Mouse (Mus musculus): ENCODE measurements around the gene Npdc1. TPM values are rescaled to one million over a fixed set of nuclear protein-coding genes. Genes with fewer than 3 reads are reported as not detected.
A peak's percentile ranks its signal among the peaks of the same experiment; 100 is the strongest.
"Not testable (repeated sequence)": the region's sequence is repeated elsewhere in the genome, so short reads cannot be mapped to it uniquely, and the experiment has no call there.

The Npdc1 gene
- polyA plus RNA-seq, 1 experiment from 2014 or later: 493 TPM

- Histone ChIP-seq H3K4me1 (replicated peaks) (peaks cover 29% of the 10 kb centered on the region), H3K9me3 (no peaks in the 10 kb centered on the region), H3K4me3 (no peak overlapping the region), H3K4me2 (no peak overlapping the region), H3K36me3 (no peaks in the 10 kb centered on the region), H3K9ac (no peak overlapping the region), H3K27me3 (peaks cover 58% of the 10 kb centered on the region), H3K27ac (replicated peaks) (no peak overlapping the region)
- WGBS: 74% methylated on average over 1 of the region's 1 CpGs
- ATAC-seq (ENCODE audit: low FRiP score, low read depth): no peak
Measured at GRCm38 (mm10) chr2:25397010-25397409, 2.1 kb upstream of the Npdc1 start.

- Histone ChIP-seq H3K36me3 (no peaks in the 10 kb centered on the region), H3K27ac (replicated peaks) (no peak overlapping the region), H3K27me3 (peaks cover 58% of the 10 kb centered on the region), H3K9me3 (no peaks in the 10 kb centered on the region), H3K9ac (no peak overlapping the region), H3K4me2 (no peak overlapping the region), H3K4me3 (no peak overlapping the region), H3K4me1 (replicated peaks) (peaks cover 33% of the 10 kb centered on the region)
- 92% methylated on average over 7 of the region's 7 CpGs for WGBS
- ATAC-seq (ENCODE audit: low FRiP score, low read depth): no peak
Measured at GRCm38 (mm10) chr2:25398065-25398464, 1.1 kb upstream of the Npdc1 start.

- no peak for ATAC-seq (ENCODE audit: low FRiP score, low read depth)
- Histone ChIP-seq H3K4me1 (replicated peaks) (peaks cover 42% of the 10 kb centered on the region), H3K36me3 (no peaks in the 10 kb centered on the region), H3K9ac (peak overlapping the region; percentile 33; the same call in 1 of the 2 replicates), H3K27ac (replicated peaks) (no peak overlapping the region), H3K27me3 (peaks cover 47% of the 10 kb centered on the region), H3K9me3 (no peaks in the 10 kb centered on the region), H3K4me2 (peak overlapping the region; percentile 67), H3K4me3 (peak overlapping the region; percentile 33)
- 24% methylated on average over 16 of the region's 16 CpGs for WGBS
Measured at GRCm38 (mm10) chr2:25400291-25400690, 1.1 kb downstream of the Npdc1 start.

GRCm38 (mm10) chr2:25400764-25401163 lies 1.6 kb downstream of the Npdc1 start:
- Histone ChIP-seq H3K4me1 (replicated peaks) (peaks cover 43% of the 10 kb centered on the region), H3K9me3 (no peaks in the 10 kb centered on the region), H3K27me3 (peaks cover 42% of the 10 kb centered on the region), H3K4me3 (peak overlapping the region; percentile 33), H3K27ac (replicated peaks) (no peak overlapping the region), H3K9ac (peak overlapping the region; percentile 33; the same call in 1 of the 2 replicates), H3K4me2 (peak overlapping the region; percentile 67), H3K36me3 (no peaks in the 10 kb centered on the region)
- no peak for ATAC-seq (ENCODE audit: low FRiP score, low read depth)
- WGBS: 3% methylated on average over 17 of the region's 17 CpGs

- WGBS: 0% methylated on average over 13 of the region's 13 CpGs
- Histone ChIP-seq H3K27ac (replicated peaks) (peak overlapping the region; percentile 88), H3K9ac (peak overlapping the region; percentile 100), H3K27me3 (peaks cover 28% of the 10 kb centered on the region), H3K4me3 (peak overlapping the region; percentile 76), H3K9me3 (no peaks in the 10 kb centered on the region), H3K4me1 (replicated peaks) (peaks cover 37% of the 10 kb centered on the region), H3K36me3 (0 out of 2 replicates have a peak, but pooled peaks cover 5% of the 10 kb centered on the region), H3K4me2 (peak overlapping the region; percentile 77)
- ATAC-seq (ENCODE audit: low FRiP score, low read depth): peak; percentile 59
Measured at GRCm38 (mm10) chr2:25402377-25402971, 3.3 kb downstream of the Npdc1 start.

GRCm38 (mm10) chr2:25402972-25403601 lies 3.9 kb downstream of the Npdc1 start:
- no peaks in the 10 kb centered on the region for H3K9me3 ChIP-seq
- H3K27me3 ChIP-seq: peaks cover 21% of the 10 kb centered on the region
- peak overlapping the region; percentile 88 for H3K27ac ChIP-seq (replicated peaks)
- WGBS: under 1% methylated on average over 53 of the region's 54 CpGs
- peak overlapping the region; percentile 100 for H3K9ac ChIP-seq
- 0 out of 2 replicates have a peak, but pooled peaks cover 11% of the 10 kb centered on the region for H3K36me3 ChIP-seq
- H3K4me2 ChIP-seq: peak overlapping the region; percentile 77
- H3K4me1 ChIP-seq (replicated peaks): peaks cover 37% of the 10 kb centered on the region
- ATAC-seq (ENCODE audit: low FRiP score, low read depth): peak; percentile 89
- H3K4me3 ChIP-seq: peak overlapping the region; percentile 76

- Histone ChIP-seq H3K4me2 (peak overlapping the region; percentile 77), H3K36me3 (peaks cover 19% of the 10 kb centered on the region), H3K27me3 (peaks cover 12% of the 10 kb centered on the region), H3K27ac (replicated peaks) (0 out of 2 replicates have a peak overlapping the region, but pooled peaks have one; percentile 5), H3K4me3 (peak overlapping the region; percentile 76), H3K4me1 (replicated peaks) (peaks cover 37% of the 10 kb centered on the region), H3K9ac (peak overlapping the region; percentile 100), H3K9me3 (no peaks in the 10 kb centered on the region)
- ATAC-seq (ENCODE audit: low FRiP score, low read depth): no peak
- 88% methylated on average over 4 of the region's 4 CpGs for WGBS
Measured at GRCm38 (mm10) chr2:25403994-25404393, 4.8 kb downstream of the Npdc1 start.

- no peaks in the 10 kb centered on the region for H3K9me3 ChIP-seq
- WGBS: 93% methylated on average over 10 of the region's 10 CpGs
- H3K27me3 ChIP-seq: no peaks in the 10 kb centered on the region
- no peak overlapping the region for H3K27ac ChIP-seq (replicated peaks)
- no peak overlapping the region for H3K4me3 ChIP-seq
- H3K4me1 ChIP-seq (replicated peaks): peaks cover 22% of the 10 kb centered on the region
- H3K4me2 ChIP-seq: no peak overlapping the region
- H3K36me3 ChIP-seq: peaks cover 51% of the 10 kb centered on the region
- H3K9ac ChIP-seq: no peak overlapping the region
- no peak for ATAC-seq (ENCODE audit: low FRiP score, low read depth)
Measured at GRCm38 (mm10) chr2:25408908-25409307, 9.8 kb downstream of the Npdc1 start.

- H3K4me2 ChIP-seq; ATAC-seq (ENCODE audit: low FRiP score, low read depth): not testable (repeated sequence)
Measured at GRCm38 (mm10) chr2:25413436-25413835, 14.3 kb downstream of the Npdc1 start.

GRCm38 (mm10) chr2:25417426-25417825 lies 18.3 kb downstream of the Npdc1 start:
- no peak for ATAC-seq (ENCODE audit: low FRiP score, low read depth)
- Histone ChIP-seq H3K9ac (no peak overlapping the region), H3K4me2 (no peak overlapping the region), H3K4me3 (no peak overlapping the region), H3K27me3 (no peaks in the 10 kb centered on the region), H3K4me1 (replicated peaks) (no peaks in the 10 kb centered on the region), H3K9me3 (no peaks in the 10 kb centered on the region), H3K27ac (replicated peaks) (no peak overlapping the region), H3K36me3 (peaks cover 11% of the 10 kb centered on the region; the same call in 1 of the 2 replicates)
- WGBS: 17% methylated on average over 3 of the region's 3 CpGs

More at GRCm38 (mm10) chr2:25413436-25413835, 14.3 kb downstream of the Npdc1 start:
- H3K4me3 ChIP-seq; H3K27ac ChIP-seq (replicated peaks); H3K9ac ChIP-seq; H3K27me3 ChIP-seq; H3K9me3 ChIP-seq; H3K4me1 ChIP-seq (replicated peaks): not testable (repeated sequence)
- H3K36me3 ChIP-seq: peaks cover 40% of the 10 kb centered on the region

GRCm38 (mm10) chr2:25421896-25422295 lies 22.7 kb downstream of the Npdc1 start:
- Histone ChIP-seq H3K36me3 (no peaks in the 10 kb centered on the region), H3K27ac (replicated peaks) (no peak overlapping the region), H3K27me3 (peaks cover 8% of the 10 kb centered on the region; the same call in 1 of the 2 replicates), H3K4me2 (no peak overlapping the region), H3K4me3 (no peak overlapping the region), H3K9ac (no peak overlapping the region), H3K9me3 (no peaks in the 10 kb centered on the region), H3K4me1 (replicated peaks) (no peaks in the 10 kb centered on the region)
- ATAC-seq (ENCODE audit: low FRiP score, low read depth): peak; percentile 47; the same call in 1 of the 2 replicates
- 19% methylated on average over 3 of the region's 3 CpGs for WGBS

- no peak for ATAC-seq (ENCODE audit: low FRiP score, low read depth)
Measured at GRCm38 (mm10) chr2:25422587-25423410, 23.6 kb downstream of the Npdc1 start, which contains the start of gene Fut7. Fut7 (plus strand) TSS chr2:25423267.

More at GRCm38 (mm10) chr2:25422587-25423410, 23.6 kb downstream of the Npdc1 start, which contains the start of gene Fut7:
- no peak within 1 kb of the TSS for H3K4me3 ChIP-seq
- H3K9me3 ChIP-seq: no peaks in the 10 kb centered on the region
- whole genome bisulfite sequencing: 67% methylated on average over 17 of the region's 17 CpGs
- no peak within 1 kb of the TSS for H3K4me2 ChIP-seq
- H3K9ac ChIP-seq: no peak within 1 kb of the TSS
- no peaks in the 10 kb centered on the region for H3K36me3 ChIP-seq
- no peak within 1 kb of the TSS for H3K27ac ChIP-seq (replicated peaks)
- no peaks in the 10 kb centered on the region for H3K4me1 ChIP-seq (replicated peaks)
- H3K27me3 ChIP-seq: peaks cover 8% of the 10 kb centered on the region; the same call in 1 of the 2 replicates
